Mouse (Mus musculus): ENCODE measurements around the gene Actl10. TPM values are rescaled to one million over a fixed set of nuclear protein-coding genes. Genes with fewer than 3 reads are reported as not detected.
A peak's percentile ranks its signal among the peaks of the same experiment; 100 is the strongest.

Actl10 gene
- 0.60 and 1.1 TPM in 2 replicates for polyA plus RNA-seq (2016; fragmentation: Nextera tagmentation; extraction: Ambion mirVana)

DNA sequence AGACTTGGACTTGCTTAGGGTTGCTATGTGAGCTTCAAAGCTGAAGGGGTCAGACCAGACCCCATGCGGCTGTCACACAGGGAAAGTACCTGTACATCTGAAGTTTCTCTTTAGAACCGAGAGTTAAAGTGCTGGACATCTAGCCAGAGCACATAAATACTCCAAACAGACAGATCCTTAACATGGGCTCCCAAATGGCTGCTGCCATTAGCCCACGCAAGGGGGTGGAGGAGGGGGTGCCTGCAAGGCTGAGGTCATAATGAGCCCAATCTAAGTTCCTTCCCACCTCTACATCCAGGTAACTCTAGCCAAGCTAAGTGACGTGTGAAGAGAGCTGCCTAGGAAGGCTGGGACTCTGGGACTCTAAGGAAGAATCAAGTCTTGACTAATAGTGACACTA lies at the start of gene Actl10:
Gene Actl10 (plus strand): TSS at position 301 of the 400 bp plus-strand sequence.
- Histone ChIP-seq H3K4me2 (replicated peaks) (peak within 1 kb of the TSS; percentile 10; the same call in 1 of the 2 replicates), H3K36me3 (no peaks in the 10 kb centered on the region), H3K27me3 (peaks cover 44% of the 10 kb centered on the region), H3K4me1 (peaks cover 32% of the 10 kb centered on the region), H3K27ac (replicated peaks) (0 out of 2 replicates have a peak within 1 kb of the TSS, but pooled peaks have one; percentile 44), H3K4me3 (no peak within 1 kb of the TSS), H3K9me3 (no peaks in the 10 kb centered on the region), H3K9ac (replicated peaks) (no peak within 1 kb of the TSS)
- no peak for ATAC-seq (ENCODE audit: low FRiP score, low read depth)
- WGBS, result 91% methylated on average over 4 of the region's 4 CpGs

GRCm38 (mm10) chr2:154507076-154507475 lies 44.5 kb upstream of the Actl10 start:
- H3K9ac ChIP-seq (replicated peaks), result no peak overlapping the region
- H3K4me2 ChIP-seq (replicated peaks), result no peak overlapping the region
- H3K4me1 ChIP-seq, result peaks cover 6% of the 10 kb centered on the region; the same call in 1 of the 2 replicates
- H3K9me3 ChIP-seq, result no peaks in the 10 kb centered on the region
- H3K36me3 ChIP-seq, result peaks cover 64% of the 10 kb centered on the region
- no peak overlapping the region for H3K4me3 ChIP-seq
- 84% methylated on average over 2 of the region's 2 CpGs for WGBS
- no peaks in the 10 kb centered on the region for H3K27me3 ChIP-seq
- H3K27ac ChIP-seq (replicated peaks), result no peak overlapping the region
- ATAC-seq (ENCODE audit: low FRiP score, low read depth), result no peak

- Histone ChIP-seq H3K36me3 (peaks cover 70% of the 10 kb centered on the region), H3K27me3 (no peaks in the 10 kb centered on the region), H3K9ac (replicated peaks) (no peak overlapping the region), H3K9me3 (no peaks in the 10 kb centered on the region), H3K4me3 (no peak overlapping the region), H3K4me2 (replicated peaks) (no peak overlapping the region), H3K4me1 (peaks cover 6% of the 10 kb centered on the region; the same call in 1 of the 2 replicates), H3K27ac (replicated peaks) (no peak overlapping the region)
- WGBS, result 86% methylated on average over 9 of the region's 9 CpGs
- ATAC-seq (ENCODE audit: low FRiP score, low read depth), result no peak
Measured at GRCm38 (mm10) chr2:154507566-154508283, 43.9 kb upstream of the Actl10 start.

DNA sequence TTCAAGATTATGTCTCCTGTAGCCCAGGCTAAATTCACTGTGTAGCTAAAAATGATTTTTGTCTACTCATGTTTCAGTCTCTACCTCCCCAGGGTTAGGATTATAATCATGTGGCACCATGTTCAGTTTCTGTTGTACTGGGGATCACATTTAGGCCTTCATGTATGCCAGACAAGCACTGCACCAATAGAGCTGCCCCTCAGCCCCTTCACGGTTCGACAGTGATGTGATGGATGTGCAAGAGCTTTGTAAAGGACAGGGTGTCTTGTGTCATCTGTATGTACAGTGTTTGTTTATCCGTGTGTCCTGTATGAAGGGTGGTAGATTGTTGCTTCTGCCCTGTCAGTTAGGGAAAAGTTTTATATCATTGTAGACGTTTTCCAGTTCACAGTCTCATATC lies 43.1 kb upstream of the Actl10 start:
- Histone ChIP-seq H3K4me1 (peaks cover 6% of the 10 kb centered on the region; the same call in 1 of the 2 replicates), H3K27ac (replicated peaks) (no peak overlapping the region), H3K9me3 (no peaks in the 10 kb centered on the region), H3K4me2 (replicated peaks) (no peak overlapping the region), H3K27me3 (no peaks in the 10 kb centered on the region), H3K36me3 (peaks cover 70% of the 10 kb centered on the region), H3K4me3 (no peak overlapping the region), H3K9ac (replicated peaks) (no peak overlapping the region)
- 95% methylated on average over 4 of the region's 4 CpGs for WGBS
- ATAC-seq (ENCODE audit: low FRiP score, low read depth), result no peak

GRCm38 (mm10) chr2:154510141-154510540 lies 41.4 kb upstream of the Actl10 start:
- H3K4me3 ChIP-seq, result no peak overlapping the region
- H3K36me3 ChIP-seq, result peaks cover 62% of the 10 kb centered on the region
- no peaks in the 10 kb centered on the region for H3K27me3 ChIP-seq
- 91% methylated on average over 3 of the region's 3 CpGs for WGBS
- H3K9ac ChIP-seq (replicated peaks), result no peak overlapping the region
- no peak overlapping the region for H3K27ac ChIP-seq (replicated peaks)
- H3K4me2 ChIP-seq (replicated peaks), result no peak overlapping the region
- H3K4me1 ChIP-seq, result peaks cover 6% of the 10 kb centered on the region; the same call in 1 of the 2 replicates
- ATAC-seq (ENCODE audit: low FRiP score, low read depth), result no peak
- no peaks in the 10 kb centered on the region for H3K9me3 ChIP-seq

GRCm38 (mm10) chr2:154516944-154517343 lies 34.6 kb upstream of the Actl10 start:
- no peak overlapping the region for H3K4me2 ChIP-seq (replicated peaks)
- ATAC-seq (ENCODE audit: low FRiP score, low read depth), result no peak
- no peaks in the 10 kb centered on the region for H3K27me3 ChIP-seq
- H3K9me3 ChIP-seq, result no peaks in the 10 kb centered on the region
- H3K4me3 ChIP-seq, result no peak overlapping the region
- no peaks in the 10 kb centered on the region for H3K4me1 ChIP-seq
- 89% methylated on average over 3 of the region's 3 CpGs for WGBS
- 0 out of 2 replicates have a peak overlapping the region, but pooled peaks have one; percentile 3 for H3K27ac ChIP-seq (replicated peaks)
- peaks cover 63% of the 10 kb centered on the region for H3K36me3 ChIP-seq
- H3K9ac ChIP-seq (replicated peaks), result no peak overlapping the region

- no peak overlapping the region for H3K4me2 ChIP-seq (replicated peaks)
- WGBS, result 94% methylated on average over 5 of the region's 5 CpGs
- no peak overlapping the region for H3K4me3 ChIP-seq
- H3K4me1 ChIP-seq, result no peaks in the 10 kb centered on the region
- peaks cover 62% of the 10 kb centered on the region for H3K36me3 ChIP-seq
- H3K9me3 ChIP-seq, result no peaks in the 10 kb centered on the region
- ATAC-seq (ENCODE audit: low FRiP score, low read depth), result no peak
- H3K9ac ChIP-seq (replicated peaks), result no peak overlapping the region
- no peaks in the 10 kb centered on the region for H3K27me3 ChIP-seq
- 0 out of 2 replicates have a peak overlapping the region, but pooled peaks have one; percentile 3 for H3K27ac ChIP-seq (replicated peaks)
Measured at GRCm38 (mm10) chr2:154517424-154517823, 34.2 kb upstream of the Actl10 start.

GRCm38 (mm10) chr2:154521449-154521848 lies 30.1 kb upstream of the Actl10 start:
- H3K36me3 ChIP-seq, result peaks cover 71% of the 10 kb centered on the region

DNA sequence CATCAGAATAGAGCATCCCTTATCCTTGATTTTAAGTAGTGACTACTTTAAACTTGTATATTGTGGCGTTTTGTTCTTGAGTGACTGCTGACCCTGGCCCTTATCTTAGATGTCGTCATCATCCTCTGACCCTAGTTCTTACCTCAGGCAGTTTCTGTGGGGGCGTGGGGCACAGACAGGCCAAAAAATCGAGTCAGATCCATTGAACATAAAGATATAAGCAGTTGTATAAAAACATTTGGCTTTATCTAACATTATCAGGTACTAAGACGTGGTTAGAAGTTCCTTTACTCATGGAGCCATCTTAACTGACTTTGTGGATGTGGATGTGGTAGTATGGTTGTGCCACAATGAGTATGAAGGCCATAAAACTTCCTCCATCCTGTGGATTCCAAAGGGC lies 29.2 kb upstream of the Actl10 start:
- Histone ChIP-seq H3K9ac (replicated peaks) (no peak overlapping the region), H3K4me2 (replicated peaks) (no peak overlapping the region), H3K4me3 (no peak overlapping the region), H3K4me1 (no peaks in the 10 kb centered on the region; the same call in 1 of the 2 replicates), H3K27ac (replicated peaks) (no peak overlapping the region), H3K9me3 (no peaks in the 10 kb centered on the region), H3K36me3 (peaks cover 72% of the 10 kb centered on the region), H3K27me3 (no peaks in the 10 kb centered on the region)
- 93% methylated on average over 5 of the region's 5 CpGs for WGBS
- ATAC-seq (ENCODE audit: low FRiP score, low read depth), result no peak

More at GRCm38 (mm10) chr2:154521449-154521848, 30.1 kb upstream of the Actl10 start:
- no peak overlapping the region for H3K27ac ChIP-seq (replicated peaks)
- H3K9ac ChIP-seq (replicated peaks), result no peak overlapping the region
- H3K4me1 ChIP-seq, result no peaks in the 10 kb centered on the region; the same call in 1 of the 2 replicates
- no peak overlapping the region for H3K4me3 ChIP-seq
- H3K4me2 ChIP-seq (replicated peaks), result no peak overlapping the region
- no peaks in the 10 kb centered on the region for H3K27me3 ChIP-seq
- no peaks in the 10 kb centered on the region for H3K9me3 ChIP-seq
- no peak for ATAC-seq (ENCODE audit: low FRiP score, low read depth)

- WGBS, result 94% methylated on average over 2 of the region's 2 CpGs
- H3K9ac ChIP-seq (replicated peaks), result no peak overlapping the region
- H3K36me3 ChIP-seq, result peaks cover 76% of the 10 kb centered on the region
- no peaks in the 10 kb centered on the region; the same call in 1 of the 2 replicates for H3K4me1 ChIP-seq
- ATAC-seq (ENCODE audit: low FRiP score, low read depth), result no peak
- H3K4me3 ChIP-seq, result no peak overlapping the region
- no peaks in the 10 kb centered on the region for H3K27me3 ChIP-seq
- no peak overlapping the region for H3K4me2 ChIP-seq (replicated peaks)
- no peaks in the 10 kb centered on the region for H3K9me3 ChIP-seq
- no peak overlapping the region for H3K27ac ChIP-seq (replicated peaks)
Measured at GRCm38 (mm10) chr2:154525285-154525684, 26.3 kb upstream of the Actl10 start.

DNA sequence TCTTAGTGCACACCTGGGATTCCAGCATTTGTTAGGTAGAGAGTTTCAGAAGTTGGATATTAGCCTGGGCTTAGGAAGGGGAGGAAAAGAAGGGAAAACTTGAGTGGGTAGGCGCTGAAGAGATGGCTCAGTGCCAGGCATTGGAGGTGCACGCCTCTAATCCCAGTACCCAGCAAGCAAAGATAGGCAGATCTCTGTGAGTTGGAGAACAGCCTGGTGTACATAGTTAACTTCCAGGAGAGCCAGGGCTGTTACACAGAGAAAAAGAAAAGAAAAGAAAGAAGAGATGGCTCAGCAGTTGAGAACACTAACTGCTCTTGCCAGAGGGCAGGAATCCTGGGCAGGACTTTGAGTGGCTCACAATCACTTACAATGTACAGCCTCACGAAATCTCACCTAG lies 25.0 kb upstream of the Actl10 start:
- no peaks in the 10 kb centered on the region; the same call in 1 of the 2 replicates for H3K4me1 ChIP-seq
- H3K4me2 ChIP-seq (replicated peaks), result no peak overlapping the region
- H3K4me3 ChIP-seq, result no peak overlapping the region
- H3K9me3 ChIP-seq, result no peaks in the 10 kb centered on the region
- no peaks in the 10 kb centered on the region for H3K27me3 ChIP-seq
- WGBS, result 88% methylated on average over 3 of the region's 3 CpGs
- 0 out of 2 replicates have a peak overlapping the region, but pooled peaks have one; percentile 10 for H3K27ac ChIP-seq (replicated peaks)
- no peak for ATAC-seq (ENCODE audit: low FRiP score, low read depth)
- no peak overlapping the region for H3K9ac ChIP-seq (replicated peaks)
- H3K36me3 ChIP-seq, result peaks cover 77% of the 10 kb centered on the region

DNA sequence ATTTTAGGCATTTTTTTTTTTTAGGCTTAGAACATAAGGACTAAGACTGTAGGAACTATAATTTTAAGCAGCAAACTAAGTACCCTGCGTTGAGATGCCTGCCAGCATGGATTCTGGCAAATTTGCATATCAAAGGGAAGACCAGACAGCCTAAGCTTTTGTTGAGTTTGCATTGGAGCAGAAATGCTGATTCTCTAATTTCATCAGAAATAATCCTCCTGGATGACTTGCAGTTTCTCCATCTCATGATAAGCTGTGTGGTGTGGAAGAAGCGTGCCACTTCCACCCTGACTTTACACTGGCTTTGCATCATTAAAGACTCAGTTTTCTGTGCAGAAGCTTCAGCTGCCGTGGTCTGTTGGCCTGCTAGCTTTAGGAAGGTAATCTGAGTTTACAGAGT lies 18.7 kb upstream of the Actl10 start:
- Histone ChIP-seq H3K4me3 (no peak overlapping the region), H3K9ac (replicated peaks) (no peak overlapping the region), H3K9me3 (no peaks in the 10 kb centered on the region), H3K27me3 (no peaks in the 10 kb centered on the region), H3K36me3 (peaks cover 68% of the 10 kb centered on the region), H3K4me1 (peaks cover 7% of the 10 kb centered on the region; the same call in 1 of the 2 replicates), H3K27ac (replicated peaks) (peak overlapping the region; percentile 10; the same call in 1 of the 2 replicates), H3K4me2 (replicated peaks) (no peak overlapping the region)
- ATAC-seq (ENCODE audit: low FRiP score, low read depth), result no peak
- 23% methylated on average over 3 of the region's 3 CpGs for WGBS
